Mouse (Mus musculus): ENCODE measurements at regions not wholly inside any gene's neighbourhood (a gene's known extent, or its start where the extent isn't known, plus 50 kb on each side); places are given as distances from the start of the nearest gene placed in this dataset.

GRCm38 (mm10) chr8:89341686-89342085 lies 297.7 kb upstream of the Sall1 start:
- DNase-seq (ENCODE audit: low spot score in 2 of 2) = no peak

GRCm38 (mm10) chr8:89335416-89335815 lies 291.5 kb upstream of the Sall1 start:
- no peak for DNase-seq (ENCODE audit: low spot score in 2 of 2)

GRCm38 (mm10) chr8:89325751-89326351 lies 281.9 kb upstream of the Sall1 start:
- DNase-seq (ENCODE audit: low spot score in 2 of 2) = no peak

- no peak for DNase-seq (ENCODE audit: low spot score in 2 of 2)
These were observed 281.3 kb upstream of the Sall1 start for GRCm38 (mm10) chr8:89325248-89325645.

GRCm38 (mm10) chr8:89324462-89325247 lies 280.7 kb upstream of the Sall1 start:
- DNase-seq (ENCODE audit: low spot score in 2 of 2) = no peak

- DNase-seq (ENCODE audit: low spot score in 2 of 2) = no peak
These were observed 273.7 kb upstream of the Sall1 start for GRCm38 (mm10) chr8:89317514-89318289.

- no peak for DNase-seq (ENCODE audit: low spot score in 2 of 2)
These were observed 272.7 kb upstream of the Sall1 start for GRCm38 (mm10) chr8:89316566-89317175.

GRCm38 (mm10) chr8:89314907-89315306 lies 270.9 kb upstream of the Sall1 start:
- no peak for DNase-seq (ENCODE audit: low spot score in 2 of 2)

- DNase-seq (ENCODE audit: low spot score in 2 of 2) = no peak
These were observed 266.8 kb upstream of the Sall1 start for GRCm38 (mm10) chr8:89310696-89311214.

GRCm38 (mm10) chr8:89309591-89309990 lies 265.6 kb upstream of the Sall1 start:
- no peak for DNase-seq (ENCODE audit: low spot score in 2 of 2)

- DNase-seq (ENCODE audit: low spot score in 2 of 2) = no peak
These were observed 265.0 kb upstream of the Sall1 start for GRCm38 (mm10) chr8:89308950-89309349.

GRCm38 (mm10) chr8:89308532-89308931 lies 264.6 kb upstream of the Sall1 start:
- no peak for DNase-seq (ENCODE audit: low spot score in 2 of 2)

- DNase-seq (ENCODE audit: low spot score in 2 of 2) = no peak
These were observed 263.6 kb upstream of the Sall1 start for GRCm38 (mm10) chr8:89307601-89308000.

GRCm38 (mm10) chr8:89307085-89307484 lies 263.1 kb upstream of the Sall1 start:
- DNase-seq (ENCODE audit: low spot score in 2 of 2) = no peak

GRCm38 (mm10) chr8:89304116-89304515 lies 260.2 kb upstream of the Sall1 start:
- no peak for DNase-seq (ENCODE audit: low spot score in 2 of 2)

- DNase-seq (ENCODE audit: low spot score in 2 of 2) = no peak
These were observed 259.4 kb upstream of the Sall1 start for GRCm38 (mm10) chr8:89303326-89303725.

- DNase-seq (ENCODE audit: low spot score in 2 of 2) = no peak
These were observed 255.7 kb upstream of the Sall1 start for GRCm38 (mm10) chr8:89299637-89300036.

GRCm38 (mm10) chr8:89295686-89296085 lies 251.7 kb upstream of the Sall1 start:
- no peak for DNase-seq (ENCODE audit: low spot score in 2 of 2)

- no peak for DNase-seq (ENCODE audit: low spot score in 2 of 2)
These were observed 245.1 kb upstream of the Sall1 start for GRCm38 (mm10) chr8:89289017-89289416.

GRCm38 (mm10) chr8:89284871-89285564 lies 241.1 kb upstream of the Sall1 start:
- DNase-seq (ENCODE audit: low spot score in 2 of 2) = no peak
